Mouse (Mus musculus) midbrain, embryonic 16.5 days (tissue): ENCODE measurements at regions not wholly inside any gene's neighbourhood (a gene's known extent, or its start where the extent isn't known, plus 50 kb on each side); places are given as distances from the start of the nearest gene placed in this dataset.

Experiments used
- ATAC-seq: fragments of 200-750 bp; cut with Nextera tagmentation; 2 replicates; pipeline ENCODE4 v1.8.0; 2017; ENCODE audit warnings: moderate TSS enrichment
- H3K27ac ChIP-seq: fragments of 300-500 bp; sonication (generic); 2 replicates; pipeline ENCODE4 v1.5.1; 2014; ENCODE audit warnings: mild to moderate bottlenecking, low read length, mixed read lengths
- H3K27me3 ChIP-seq: fragments of 300-500 bp; sonication (generic); 2 replicates; pipeline ENCODE4 v1.6.1; 2014; ENCODE audit warnings: low read depth, low read length, mixed read lengths; ENCODE audit not compliant: control insufficient read depth, insufficient read depth
- H3K36me3 ChIP-seq: fragments of 300-500 bp; sonication (generic); 2 replicates; pipeline ENCODE4 v1.6.1; 2014; ENCODE audit warnings: mild to moderate bottlenecking, low read length, moderate library complexity, mixed read lengths; ENCODE audit not compliant: control insufficient read depth, insufficient read depth
- H3K4me1 ChIP-seq: fragments of 300-500 bp; sonication (generic); 2 replicates; pipeline ENCODE4 v1.6.1; 2014; ENCODE audit warnings: mild to moderate bottlenecking, low read length, mixed read lengths; ENCODE audit not compliant: control insufficient read depth, insufficient read depth
- H3K4me2 ChIP-seq: fragments of 300-500 bp; sonication (generic); 2 replicates; pipeline ENCODE4 v1.6.1; 2014; ENCODE audit warnings: mild to moderate bottlenecking, low read length, mixed read lengths
- H3K4me3 ChIP-seq: fragments of 300-500 bp; sonication (generic); 2 replicates; pipeline ENCODE4 v1.5.1; 2014; ENCODE audit warnings: low read depth, mild to moderate bottlenecking, low read length, moderate library complexity, mixed read lengths
- H3K9ac ChIP-seq: fragments of 300-500 bp; sonication (generic); 2 replicates; pipeline ENCODE4 v1.6.1; 2014; ENCODE audit warnings: low read depth, low read length, mixed read lengths
- H3K9me3 ChIP-seq: fragments of 300-500 bp; sonication (generic); replicated peaks from 2 replicates; pipeline ENCODE4 v1.6.1; 2014; ENCODE audit warnings: mild to moderate bottlenecking, low read length, mixed read lengths; ENCODE audit not compliant: control insufficient read depth, poor library complexity, severe bottlenecking
- WGBS: fragments of 180-500 bp; shearing (Covaris S2); extraction: QIAGEN DNeasy Blood & Tissue Kit; methylation state at CpG from one replicate; pipeline ENCODE4 v1.1.7; 2014; 5-methylcytosine and 5-hydroxymethylcytosine counted together

DNA sequence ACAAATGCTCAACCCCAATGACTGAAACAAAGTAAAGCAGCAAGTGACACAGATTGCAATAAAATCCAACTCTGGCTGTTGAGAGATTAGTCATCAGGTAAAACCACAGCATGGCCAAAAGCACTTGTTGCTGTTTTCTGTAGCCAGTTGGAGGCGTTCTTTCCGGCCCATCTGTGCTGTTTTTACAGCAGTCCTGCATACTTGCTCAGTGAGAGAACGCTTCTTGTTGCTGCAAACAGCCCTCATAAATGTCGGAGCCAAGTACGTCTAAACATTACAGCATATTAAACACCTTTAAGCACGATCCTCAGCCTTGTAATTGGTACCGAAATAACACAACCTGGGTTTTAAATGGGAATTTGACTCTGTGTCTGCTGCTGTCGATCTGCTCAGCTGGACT, 65.6 kb upstream of the Hs3st3a1 start:
- Histone ChIP-seq H3K4me3 (no peak overlapping the region), H3K9me3 (no peaks in the 10 kb centered on the region), H3K9ac (no peak overlapping the region), H3K4me1 (no peaks in the 10 kb centered on the region), H3K36me3 (no peaks in the 10 kb centered on the region), H3K4me2 (no peak overlapping the region), H3K27me3 (no peaks in the 10 kb centered on the region), H3K27ac (no peak overlapping the region)
- ATAC-seq, result no peak
- 81% methylated on average over 8 of the region's 8 CpGs for WGBS

DNA sequence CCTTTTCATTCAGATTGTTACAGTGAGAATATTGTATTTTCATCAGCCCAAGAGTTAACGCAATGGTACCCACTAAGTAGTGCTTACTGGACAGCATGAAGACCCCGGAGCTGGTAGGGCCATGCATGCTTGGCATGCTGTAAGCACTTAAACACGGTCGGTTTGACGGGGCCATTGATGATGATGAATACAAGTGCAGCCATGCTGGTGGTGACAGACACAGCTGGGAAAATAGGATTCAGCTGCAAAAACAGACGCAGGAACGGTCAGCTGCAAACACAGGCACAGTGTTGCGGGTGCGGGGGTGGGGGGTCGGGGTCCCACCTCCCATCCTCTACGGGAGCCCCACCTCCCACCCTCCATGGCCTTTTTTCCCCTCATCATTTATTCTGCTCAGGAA, 99.7 kb upstream of the Hs3st3a1 start:
- Histone ChIP-seq H3K27me3 (no peaks in the 10 kb centered on the region), H3K4me2 (no peak overlapping the region), H3K9ac (no peak overlapping the region), H3K36me3 (no peaks in the 10 kb centered on the region), H3K9me3 (no peaks in the 10 kb centered on the region), H3K4me3 (no peak overlapping the region), H3K27ac (no peak overlapping the region), H3K4me1 (0 out of 2 replicates have a peak, but pooled peaks cover 2% of the 10 kb centered on the region)
- WGBS, result 69% methylated on average over 11 of the region's 11 CpGs
- no peak for ATAC-seq

DNA sequence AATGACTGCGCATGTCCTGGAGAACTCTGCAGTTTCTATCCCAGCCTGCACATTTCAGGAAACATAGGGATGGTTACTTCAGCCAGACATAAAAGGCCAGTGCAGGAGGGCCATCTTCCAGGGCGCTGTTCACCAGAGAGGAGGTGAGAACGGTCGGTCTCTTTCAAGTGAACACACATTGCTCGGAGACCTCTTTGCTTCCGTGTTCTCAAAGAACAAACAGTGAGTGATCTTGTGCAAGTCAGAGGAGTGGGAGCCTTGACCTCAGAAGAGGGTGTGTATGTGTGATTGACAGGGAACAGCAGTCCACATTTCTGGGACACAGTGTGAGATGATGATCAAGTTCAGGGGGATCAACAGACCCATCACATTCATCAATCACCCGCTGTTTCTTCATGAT, 102.7 kb upstream of the Hs3st3a1 start:
- no peak overlapping the region for H3K4me3 ChIP-seq
- no peaks in the 10 kb centered on the region for H3K36me3 ChIP-seq
- no peak overlapping the region for H3K27ac ChIP-seq
- no peak for ATAC-seq
- no peak overlapping the region for H3K4me2 ChIP-seq
- no peaks in the 10 kb centered on the region for H3K9me3 ChIP-seq
- H3K4me1 ChIP-seq, result 0 out of 2 replicates have a peak, but pooled peaks cover 2% of the 10 kb centered on the region
- no peak overlapping the region for H3K9ac ChIP-seq
- WGBS, result 85% methylated on average over 7 of the region's 7 CpGs
- no peaks in the 10 kb centered on the region for H3K27me3 ChIP-seq

DNA sequence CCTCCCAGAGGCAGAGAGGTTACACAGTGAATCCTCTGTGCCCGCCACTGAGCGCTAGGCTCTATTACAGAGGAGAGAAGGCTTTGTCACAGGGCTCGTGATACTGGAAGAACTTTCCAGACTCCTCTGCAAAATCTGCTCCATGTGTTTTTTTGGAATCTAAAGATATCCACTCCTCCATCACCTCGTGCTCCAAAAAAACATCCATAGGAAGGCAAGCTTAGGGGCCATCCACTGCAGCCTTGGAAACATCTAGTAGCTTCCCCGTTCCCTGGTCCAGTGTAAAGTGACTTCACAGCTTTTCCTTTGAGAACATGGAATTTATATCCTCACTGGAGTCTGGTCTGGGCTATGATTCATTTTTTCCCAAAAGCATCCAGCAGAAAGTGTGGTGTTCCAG, 103.3 kb upstream of the Hs3st3a1 start:
- H3K36me3 ChIP-seq, result no peaks in the 10 kb centered on the region
- WGBS, result 91% methylated on average over 5 of the region's 5 CpGs
- H3K27me3 ChIP-seq, result no peaks in the 10 kb centered on the region
- H3K9me3 ChIP-seq, result no peaks in the 10 kb centered on the region
- H3K27ac ChIP-seq, result no peak overlapping the region
- H3K4me2 ChIP-seq, result no peak overlapping the region
- H3K9ac ChIP-seq, result no peak overlapping the region
- 0 out of 2 replicates have a peak, but pooled peaks cover 2% of the 10 kb centered on the region for H3K4me1 ChIP-seq
- no peak overlapping the region for H3K4me3 ChIP-seq
- no peak for ATAC-seq

DNA sequence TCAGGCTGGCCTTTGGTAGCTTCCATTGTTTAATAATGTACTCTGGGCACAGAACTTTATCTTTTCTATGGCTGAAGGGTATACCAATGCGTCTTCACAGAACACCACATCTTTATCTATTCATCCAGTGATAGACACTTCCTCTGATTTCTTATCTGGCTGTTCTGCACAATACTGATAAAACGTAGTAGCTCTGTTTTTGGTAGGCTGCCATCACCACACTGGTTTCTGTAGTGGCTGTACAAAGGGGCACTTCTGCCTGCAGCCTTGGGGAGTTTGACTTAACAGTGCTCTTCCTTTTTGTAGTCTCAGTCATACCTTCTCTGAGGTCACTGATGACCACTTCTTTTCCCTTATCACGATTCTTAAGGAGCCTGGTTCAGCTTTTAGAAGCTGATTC, 106.0 kb upstream of the Hs3st3a1 start:
- H3K27ac ChIP-seq, result no peak overlapping the region
- WGBS, result 86% methylated on average over 3 of the region's 3 CpGs

DNA sequence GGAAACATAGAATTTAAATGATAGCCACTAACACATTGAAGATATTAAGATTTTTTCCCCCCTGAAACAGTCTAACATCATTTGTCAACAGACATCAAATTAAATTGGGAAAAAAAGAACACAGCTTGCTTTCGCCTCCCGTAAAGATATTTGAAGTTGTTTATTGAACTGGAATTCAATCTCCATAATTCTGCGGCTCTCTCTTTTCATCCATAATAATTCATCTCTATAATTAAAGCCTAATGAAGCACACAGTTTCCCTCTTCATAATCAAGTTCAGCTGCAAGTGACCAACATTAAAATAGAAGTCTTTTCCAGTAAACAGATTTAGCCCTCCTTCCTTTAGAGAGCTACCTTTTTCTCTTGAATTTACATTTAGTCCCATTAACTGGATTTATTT, 107.4 kb upstream of the Hs3st3a1 start:
- WGBS, result 64% methylated on average over 3 of the region's 3 CpGs
- H3K4me3 ChIP-seq, result no peak overlapping the region
- H3K4me2 ChIP-seq, result no peak overlapping the region
- no peak overlapping the region for H3K27ac ChIP-seq
- ATAC-seq, result no peak
- H3K4me1 ChIP-seq, result no peaks in the 10 kb centered on the region
- H3K27me3 ChIP-seq, result no peaks in the 10 kb centered on the region
- H3K9me3 ChIP-seq, result no peaks in the 10 kb centered on the region
- no peaks in the 10 kb centered on the region for H3K36me3 ChIP-seq
- no peak overlapping the region for H3K9ac ChIP-seq

More for the DNA sequence above, 106.0 kb upstream of the Hs3st3a1 start:
- no peak overlapping the region for H3K4me3 ChIP-seq
- 0 out of 2 replicates have a peak, but pooled peaks cover 2% of the 10 kb centered on the region for H3K4me1 ChIP-seq
- no peaks in the 10 kb centered on the region for H3K9me3 ChIP-seq
- H3K36me3 ChIP-seq, result no peaks in the 10 kb centered on the region
- H3K4me2 ChIP-seq, result no peak overlapping the region
- ATAC-seq, result no peak
- no peaks in the 10 kb centered on the region for H3K27me3 ChIP-seq
- H3K9ac ChIP-seq, result no peak overlapping the region

DNA sequence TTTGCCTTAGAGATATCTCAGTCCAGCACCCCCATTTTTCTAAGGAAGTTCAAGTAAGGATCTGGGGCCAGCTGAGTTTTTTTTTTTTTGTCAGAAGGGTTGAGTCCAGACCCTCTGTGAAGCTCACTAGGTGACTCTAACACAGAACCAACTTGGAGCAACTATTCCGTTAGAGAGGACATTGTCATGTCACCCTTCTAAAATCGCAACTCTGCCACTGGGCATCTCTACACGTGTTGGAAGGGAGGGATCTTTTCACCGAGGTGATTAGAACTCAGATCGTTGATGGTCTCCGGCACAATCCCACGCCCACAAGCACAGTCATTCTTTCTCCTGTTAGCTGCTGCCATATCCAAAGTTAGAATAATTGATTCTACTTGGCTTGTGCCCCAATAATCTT, 108.5 kb upstream of the Hs3st3a1 start:
- no peak overlapping the region for H3K4me2 ChIP-seq
- H3K27ac ChIP-seq, result no peak overlapping the region
- no peak overlapping the region for H3K9ac ChIP-seq
- H3K9me3 ChIP-seq, result no peaks in the 10 kb centered on the region
- no peak for ATAC-seq
- H3K4me3 ChIP-seq, result no peak overlapping the region
- no peaks in the 10 kb centered on the region for H3K36me3 ChIP-seq
- 93% methylated on average over 7 of the region's 7 CpGs for WGBS
- H3K27me3 ChIP-seq, result no peaks in the 10 kb centered on the region
- no peaks in the 10 kb centered on the region for H3K4me1 ChIP-seq

DNA sequence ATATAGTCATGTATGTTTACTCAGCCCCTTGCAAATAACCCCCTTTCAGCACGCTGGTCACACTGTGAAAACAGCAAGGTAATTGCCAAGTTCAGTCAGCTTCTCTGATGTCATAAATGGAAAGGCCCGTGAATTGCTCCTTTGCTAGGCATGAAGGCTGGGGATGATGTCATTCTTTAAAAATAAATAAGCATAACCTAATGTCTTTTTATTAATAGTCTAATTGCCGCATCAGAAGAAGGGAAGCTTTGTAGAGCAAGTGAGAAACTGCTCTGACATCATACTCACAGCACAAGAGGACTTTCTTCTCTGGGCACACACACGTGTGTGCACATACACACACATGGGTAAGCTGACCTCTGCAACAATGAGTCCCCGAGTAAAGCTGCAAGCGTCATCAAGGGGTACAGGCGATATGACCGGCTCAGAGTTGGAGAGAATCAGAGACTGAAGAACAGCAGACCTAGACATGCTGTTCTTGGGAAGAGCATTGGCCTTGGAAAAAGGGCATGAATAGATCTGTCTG, 113.2 kb upstream of the Hs3st3a1 start:
- Histone ChIP-seq H3K4me1 (no peaks in the 10 kb centered on the region), H3K4me3 (no peak overlapping the region), H3K27ac (no peak overlapping the region), H3K4me2 (no peak overlapping the region), H3K36me3 (no peaks in the 10 kb centered on the region), H3K9me3 (no peaks in the 10 kb centered on the region), H3K27me3 (no peaks in the 10 kb centered on the region), H3K9ac (no peak overlapping the region)
- WGBS, result 90% methylated on average over 8 of the region's 8 CpGs
- ATAC-seq, result no peak

DNA sequence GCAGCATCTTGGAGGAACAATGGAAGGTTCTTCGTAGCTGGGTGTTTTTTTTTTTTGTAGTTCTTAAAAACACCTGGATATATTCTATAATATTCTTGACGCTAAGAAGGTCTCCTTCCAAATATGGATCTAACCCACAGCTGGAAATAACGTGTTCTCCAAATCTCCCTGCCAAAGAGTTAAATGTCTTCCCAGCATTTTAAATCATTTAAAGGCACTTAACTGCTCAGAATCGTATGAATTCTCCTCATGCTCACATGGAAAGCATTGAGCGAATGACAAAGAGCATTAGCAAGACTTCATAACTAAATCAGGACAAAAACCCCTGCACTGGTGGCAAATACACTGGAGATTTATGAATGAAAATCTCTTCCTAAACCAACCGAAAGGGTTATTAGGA, 117.7 kb upstream of the Hs3st3a1 start:
- no peak overlapping the region for H3K4me3 ChIP-seq
- H3K27me3 ChIP-seq, result no peaks in the 10 kb centered on the region
- H3K9me3 ChIP-seq, result no peaks in the 10 kb centered on the region
- no peak overlapping the region for H3K9ac ChIP-seq
- H3K27ac ChIP-seq, result no peak overlapping the region
- WGBS, result 80% methylated on average over 6 of the region's 6 CpGs
- no peak overlapping the region for H3K4me2 ChIP-seq
- H3K4me1 ChIP-seq, result no peaks in the 10 kb centered on the region
- no peak for ATAC-seq
- no peaks in the 10 kb centered on the region for H3K36me3 ChIP-seq
